Mouse (Mus musculus) kidney, adult 2 months (tissue): ENCODE data around the gene Usf1.

Source experiments
- CTCF ChIP-seq: fragments of 200-500 bp; conservative IDR thresholded peaks from 2 replicates; pipeline ENCODE4 v1.5.1; 2011; ENCODE audit warnings: low read depth, mild to moderate bottlenecking, control low read depth, low read length, moderate library complexity, mixed read lengths; ENCODE audit not compliant: insufficient read depth, insufficient read length
- POLR2A ChIP-seq: fragments of 200-500 bp; IDR thresholded peaks from one replicate; pipeline ENCODE4 v1.6.1; 2011; ENCODE audit warnings: low read depth, low read length, control low read depth

DNA sequence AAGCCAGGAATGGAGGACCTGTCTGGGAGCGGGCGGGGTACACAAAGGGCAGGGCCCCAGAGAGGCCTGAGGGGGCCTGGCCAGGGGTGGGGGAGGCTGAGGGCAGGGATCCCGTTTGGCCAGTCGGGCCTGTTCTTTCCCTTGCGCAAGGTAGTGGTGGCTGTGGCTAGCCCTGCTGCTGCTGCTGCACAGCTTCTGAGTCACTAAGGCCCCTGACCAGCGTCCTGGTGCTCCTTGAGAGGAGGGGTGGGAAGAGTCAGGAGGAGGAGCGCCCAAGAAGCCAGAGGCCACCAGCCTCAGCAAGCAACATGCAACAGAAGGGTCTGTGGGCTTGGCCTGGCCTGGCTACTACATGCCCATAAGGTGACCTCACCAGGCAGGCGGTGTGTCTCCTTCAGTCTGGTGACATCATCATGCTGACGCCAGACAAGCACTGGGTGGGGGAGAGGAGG, 35.4 kb upstream of the Usf1 start:
- TF ChIP-seq CTCF: no peak
- TF ChIP-seq POLR2A: no peak
